Mouse (Mus musculus): ENCODE data around the gene Efhc1. TPM values are rescaled to one million over a fixed set of nuclear protein-coding genes. Genes with fewer than 3 reads are reported as not detected.
"Not testable (repeated sequence)": the region's sequence is repeated elsewhere in the genome, so short reads cannot be mapped to it uniquely, and the experiment has no call there.

Efhc1 gene
- polyA plus RNA-seq, 1 experiment from 2014 or later = 1.2 TPM

- no peaks in the 10 kb centered on the region for H3K9me3 ChIP-seq (ENCODE audit: control insufficient read depth, low read length)
- no peak overlapping the region for H3K4me2 ChIP-seq (ENCODE audit: low read depth, severe bottlenecking)
- WGBS = 85% methylated on average over 6 of the region's 6 CpGs
- ATAC-seq (ENCODE audit: insufficient number of reproducible peaks, low FRiP score, low TSS enrichment, low read depth) (no peak), DNase-seq (ENCODE audit: low spot score) (no peak)
- H3K4me3 ChIP-seq (ENCODE audit: low read depth, low read length) = no peak overlapping the region
- H3K27me3 ChIP-seq (ENCODE audit: control insufficient read depth, insufficient read depth, low read length) = no peaks in the 10 kb centered on the region
- no peaks in the 10 kb centered on the region for H3K36me3 ChIP-seq (ENCODE audit: control insufficient read depth, insufficient read depth, low read length)
- no peak overlapping the region for H3K27ac ChIP-seq (replicated peaks; ENCODE audit: low read depth, low read length)
- H3K4me1 ChIP-seq (ENCODE audit: control insufficient read depth, insufficient read depth, low read length) = no peaks in the 10 kb centered on the region
- no peak overlapping the region for H3K9ac ChIP-seq (ENCODE audit: low read length)
These were observed 33.9 kb upstream of the Efhc1 start for GRCm38 (mm10) chr1:20917496-20918050.

DNA sequence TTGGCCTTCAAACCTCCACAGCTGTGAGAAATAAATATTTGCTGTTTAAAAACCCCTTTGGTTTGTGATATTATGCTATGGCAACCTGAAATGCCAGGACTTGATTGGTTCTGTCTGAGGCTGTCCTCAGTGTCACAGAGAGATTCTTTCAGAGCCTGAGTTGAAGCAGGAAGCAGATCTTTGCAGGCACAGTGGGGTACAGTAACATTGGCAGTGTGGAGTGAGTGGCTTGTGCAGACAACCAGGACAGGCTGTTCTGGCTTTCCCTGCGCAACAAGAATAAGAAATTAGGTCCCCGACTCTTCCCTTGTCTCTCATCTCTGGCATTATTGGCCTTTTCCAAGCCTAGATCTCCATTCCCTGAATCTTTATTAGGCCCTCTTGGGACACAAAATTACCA is 31.7 kb upstream of the Efhc1 start:
- no peaks in the 10 kb centered on the region for H3K9me3 ChIP-seq (ENCODE audit: control insufficient read depth, low read length)
- no peaks in the 10 kb centered on the region for H3K27me3 ChIP-seq (ENCODE audit: control insufficient read depth, insufficient read depth, low read length)
- ATAC-seq (ENCODE audit: insufficient number of reproducible peaks, low FRiP score, low TSS enrichment, low read depth) (no peak), DNase-seq (ENCODE audit: low spot score) (no peak)
- H3K4me2 ChIP-seq (ENCODE audit: low read depth, severe bottlenecking) = no peak overlapping the region
- no peak overlapping the region for H3K4me3 ChIP-seq (ENCODE audit: low read depth, low read length)
- WGBS = 98% methylated on average over 2 of the region's 2 CpGs
- no peak overlapping the region for H3K9ac ChIP-seq (ENCODE audit: low read length)
- H3K4me1 ChIP-seq (ENCODE audit: control insufficient read depth, insufficient read depth, low read length) = no peaks in the 10 kb centered on the region
- H3K36me3 ChIP-seq (ENCODE audit: control insufficient read depth, insufficient read depth, low read length) = no peaks in the 10 kb centered on the region
- H3K27ac ChIP-seq (replicated peaks; ENCODE audit: low read depth, low read length) = no peak overlapping the region

DNA sequence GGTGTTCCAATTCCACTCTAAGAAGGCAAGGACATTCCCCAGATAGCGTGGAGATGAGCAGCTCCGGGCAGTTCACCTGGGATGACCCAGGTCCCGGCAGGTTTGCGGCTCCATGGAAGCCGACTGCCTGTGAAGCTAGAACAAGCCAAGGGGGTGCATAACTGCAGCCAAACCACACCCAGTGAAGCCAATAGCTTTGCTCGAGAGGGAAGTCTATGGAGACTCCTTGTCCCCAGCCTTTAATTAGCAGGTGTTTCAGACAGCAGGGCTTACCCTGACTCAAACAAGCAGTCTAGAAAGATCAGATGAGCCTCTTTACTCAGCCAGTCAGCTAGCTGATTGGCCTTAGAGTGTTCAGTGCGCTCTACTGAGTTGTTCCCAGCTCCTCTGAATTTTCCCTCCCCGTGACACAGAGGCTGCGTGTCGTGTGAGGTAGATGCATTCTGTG is 30.3 kb upstream of the Efhc1 start:
- Histone ChIP-seq H3K9me3 (ENCODE audit: control insufficient read depth, low read length) (no peaks in the 10 kb centered on the region), H3K4me3 (ENCODE audit: low read depth, low read length) (no peak overlapping the region), H3K4me2 (ENCODE audit: low read depth, severe bottlenecking) (no peak overlapping the region), H3K36me3 (ENCODE audit: control insufficient read depth, insufficient read depth, low read length) (no peaks in the 10 kb centered on the region), H3K9ac (ENCODE audit: low read length) (no peak overlapping the region), H3K27ac (replicated peaks; ENCODE audit: low read depth, low read length) (no peak overlapping the region), H3K4me1 (ENCODE audit: control insufficient read depth, insufficient read depth, low read length) (no peaks in the 10 kb centered on the region), H3K27me3 (ENCODE audit: control insufficient read depth, insufficient read depth, low read length) (no peaks in the 10 kb centered on the region)
- DNase-seq (ENCODE audit: low spot score) = no peak
- ATAC-seq (ENCODE audit: insufficient number of reproducible peaks, low FRiP score, low TSS enrichment, low read depth) = no peak
- 84% methylated on average over 10 of the region's 10 CpGs for WGBS

- 76% methylated on average over 11 of the region's 11 CpGs for WGBS
- Histone ChIP-seq H3K36me3 (ENCODE audit: control insufficient read depth, insufficient read depth, low read length) (no peaks in the 10 kb centered on the region), H3K4me2 (ENCODE audit: low read depth, severe bottlenecking) (no peak overlapping the region), H3K9ac (ENCODE audit: low read length) (no peak overlapping the region), H3K27me3 (ENCODE audit: control insufficient read depth, insufficient read depth, low read length) (no peaks in the 10 kb centered on the region), H3K4me1 (ENCODE audit: control insufficient read depth, insufficient read depth, low read length) (no peaks in the 10 kb centered on the region), H3K9me3 (ENCODE audit: control insufficient read depth, low read length) (no peaks in the 10 kb centered on the region), H3K4me3 (ENCODE audit: low read depth, low read length) (no peak overlapping the region), H3K27ac (replicated peaks; ENCODE audit: low read depth, low read length) (no peak overlapping the region)
- no peak for DNase-seq (ENCODE audit: low spot score)
- no peak for ATAC-seq (ENCODE audit: insufficient number of reproducible peaks, low FRiP score, low TSS enrichment, low read depth)
These were observed 28.6 kb upstream of the Efhc1 start for GRCm38 (mm10) chr1:20922612-20923399.

DNA sequence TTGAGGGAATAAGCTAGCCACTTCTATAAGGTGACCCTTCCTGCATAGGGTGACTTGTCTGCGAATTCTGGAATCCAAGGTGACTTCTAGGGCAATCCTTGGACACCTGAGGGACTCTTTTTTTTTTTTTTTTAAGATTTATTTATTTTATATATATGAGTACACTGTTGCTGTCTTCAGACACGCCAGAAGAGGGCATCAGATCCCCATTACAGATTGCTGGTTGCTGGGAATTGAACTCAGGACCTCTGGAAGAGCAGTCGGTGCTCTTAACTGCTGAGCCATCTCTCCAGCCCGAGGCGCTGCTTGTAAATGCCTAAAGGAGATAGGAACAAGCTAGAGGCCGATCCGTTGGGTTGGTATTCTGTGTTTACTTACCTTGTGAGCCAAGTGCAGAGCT is 26.1 kb upstream of the Efhc1 start:
- H3K36me3 ChIP-seq (ENCODE audit: control insufficient read depth, insufficient read depth, low read length); ATAC-seq (ENCODE audit: insufficient number of reproducible peaks, low FRiP score, low TSS enrichment, low read depth); DNase-seq (ENCODE audit: low spot score); H3K4me1 ChIP-seq (ENCODE audit: control insufficient read depth, insufficient read depth, low read length); H3K27me3 ChIP-seq (ENCODE audit: control insufficient read depth, insufficient read depth, low read length); H3K9ac ChIP-seq (ENCODE audit: low read length); H3K4me3 ChIP-seq (ENCODE audit: low read depth, low read length); H3K9me3 ChIP-seq (ENCODE audit: control insufficient read depth, low read length); H3K27ac ChIP-seq (replicated peaks; ENCODE audit: low read depth, low read length); H3K4me2 ChIP-seq (ENCODE audit: low read depth, severe bottlenecking): not testable (repeated sequence)
- 80% methylated on average over 7 of the region's 7 CpGs for WGBS

DNA sequence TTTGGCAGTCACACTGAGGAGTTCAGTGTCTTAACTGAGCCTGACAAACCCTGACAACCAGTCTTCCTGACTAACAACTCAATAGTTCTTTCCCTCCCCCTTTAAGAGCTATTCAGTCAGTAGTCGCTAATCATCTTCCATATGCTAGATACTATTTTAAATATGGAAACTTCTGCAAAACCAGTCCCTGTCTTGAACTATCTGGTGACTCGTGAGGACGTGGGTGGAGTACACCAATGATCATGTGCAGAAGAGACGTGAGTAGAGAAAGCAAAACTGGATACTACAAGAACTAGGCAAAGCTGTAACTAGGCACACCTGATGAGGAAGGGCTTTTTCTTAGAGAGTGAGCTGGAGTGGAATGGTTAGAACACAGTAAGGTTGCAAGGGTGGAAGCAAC is 25.5 kb upstream of the Efhc1 start:
- no peak for ATAC-seq (ENCODE audit: insufficient number of reproducible peaks, low FRiP score, low TSS enrichment, low read depth)
- no peak overlapping the region for H3K4me3 ChIP-seq (ENCODE audit: low read depth, low read length)
- 90% methylated on average over 4 of the region's 4 CpGs for WGBS
- no peaks in the 10 kb centered on the region for H3K27me3 ChIP-seq (ENCODE audit: control insufficient read depth, insufficient read depth, low read length)
- no peak overlapping the region for H3K27ac ChIP-seq (replicated peaks; ENCODE audit: low read depth, low read length)
- DNase-seq (ENCODE audit: low spot score) = no peak
- no peak overlapping the region for H3K9ac ChIP-seq (ENCODE audit: low read length)
- no peak overlapping the region for H3K4me2 ChIP-seq (ENCODE audit: low read depth, severe bottlenecking)
- H3K4me1 ChIP-seq (ENCODE audit: control insufficient read depth, insufficient read depth, low read length) = no peaks in the 10 kb centered on the region
- H3K9me3 ChIP-seq (ENCODE audit: control insufficient read depth, low read length) = no peaks in the 10 kb centered on the region
- no peaks in the 10 kb centered on the region for H3K36me3 ChIP-seq (ENCODE audit: control insufficient read depth, insufficient read depth, low read length)

- Histone ChIP-seq H3K4me2 (ENCODE audit: low read depth, severe bottlenecking) (no peak overlapping the region), H3K9ac (ENCODE audit: low read length) (no peak overlapping the region), H3K27ac (replicated peaks; ENCODE audit: low read depth, low read length) (no peak overlapping the region), H3K36me3 (ENCODE audit: control insufficient read depth, insufficient read depth, low read length) (no peaks in the 10 kb centered on the region), H3K4me1 (ENCODE audit: control insufficient read depth, insufficient read depth, low read length) (no peaks in the 10 kb centered on the region), H3K9me3 (ENCODE audit: control insufficient read depth, low read length) (no peaks in the 10 kb centered on the region), H3K27me3 (ENCODE audit: control insufficient read depth, insufficient read depth, low read length) (no peaks in the 10 kb centered on the region), H3K4me3 (ENCODE audit: low read depth, low read length) (no peak overlapping the region)
- DNase-seq (ENCODE audit: low spot score) (no peak), ATAC-seq (ENCODE audit: insufficient number of reproducible peaks, low FRiP score, low TSS enrichment, low read depth) (no peak)
- 74% methylated on average over 4 of the region's 4 CpGs for WGBS
These were observed 25.1 kb upstream of the Efhc1 start for GRCm38 (mm10) chr1:20926376-20926775.

- Histone ChIP-seq H3K4me1 (ENCODE audit: control insufficient read depth, insufficient read depth, low read length) (no peaks in the 10 kb centered on the region), H3K9ac (ENCODE audit: low read length) (no peak overlapping the region), H3K4me3 (ENCODE audit: low read depth, low read length) (no peak overlapping the region), H3K36me3 (ENCODE audit: control insufficient read depth, insufficient read depth, low read length) (no peaks in the 10 kb centered on the region), H3K27ac (replicated peaks; ENCODE audit: low read depth, low read length) (no peak overlapping the region), H3K9me3 (ENCODE audit: control insufficient read depth, low read length) (no peaks in the 10 kb centered on the region), H3K27me3 (ENCODE audit: control insufficient read depth, insufficient read depth, low read length) (no peaks in the 10 kb centered on the region), H3K4me2 (ENCODE audit: low read depth, severe bottlenecking) (no peak overlapping the region)
- 63% methylated on average over 4 of the region's 4 CpGs for WGBS
- ATAC-seq (ENCODE audit: insufficient number of reproducible peaks, low FRiP score, low TSS enrichment, low read depth) (no peak), DNase-seq (ENCODE audit: low spot score) (no peak)
These were observed 22.9 kb upstream of the Efhc1 start for GRCm38 (mm10) chr1:20928487-20928886.

All from limb, embryonic 11.5 days (tissue).